Comparison of ENCODE assay signal across 29 mouse cellular contexts in genomic region chr3:122921676-122922527, GRCm38 (mm10). TPM values are rescaled to one million over a fixed set of nuclear protein-coding genes. Genes with fewer than 3 reads are reported as not detected.
DNase-seq lines count a peak whose midpoint lies in the region; ATAC-seq and TF ChIP-seq lines count a peak whose summit lies in the region.
"Had no signal": no experiment of that assay in that cellular context is flagged by ENCODE, and none has a peak within 500 bp of the region (broad histone marks: within the 10 kb centered on the region; RNA-seq: fewer than 3 reads in every experiment).

No protein-coding gene starts in this region.

- H3K9ac ChIP-seq in intestine, postnatal 0 days (ENCODE audit: low read depth, low read length): no peak overlapping the region
- H3K9ac ChIP-seq: embryonic facial prominence, embryonic 12.5 days; forebrain, embryonic 12.5 days; limb, embryonic 13.5 days; liver, embryonic 15.5 days had no signal

- H3K9me3 ChIP-seq in intestine, postnatal 0 days (ENCODE audit: control insufficient read depth): no peaks in the 10 kb centered on the region
- H3K9me3 ChIP-seq: embryonic facial prominence, embryonic 12.5 days; forebrain, embryonic 12.5 days; limb, embryonic 13.5 days; liver, embryonic 15.5 days; midbrain, embryonic 10.5 days had no signal

- in situ Hi-C loops in Patski (cut with MboI; ENCODE audit: low pct_unique_long_range_greater_than_20kb): loop anchor here (25.0 kb wide), 1 partner anchor 610 kb away; no protein-coding TSS in a partner anchor

- ATAC-seq in Patski: peak; percentile 64
- peak; percentile 46 for ATAC-seq in intestine, postnatal 0 days
- no peak for ATAC-seq in CD4-positive, CD25-positive, alpha-beta regulatory T cell, adult 4 months
- ATAC-seq: hindbrain, postnatal 0 days had no signal

- no peak overlapping the region for H3K4me2 ChIP-seq in intestine, postnatal 0 days (replicated peaks; ENCODE audit: low read depth)
- H3K4me2 ChIP-seq: embryonic facial prominence, embryonic 12.5 days; forebrain, embryonic 12.5 days; limb, embryonic 13.5 days had no signal

- DNase-seq in Muller cell, postnatal 12 days (ENCODE audit: inconsistent ontology term): peak; percentile 61
- no peak for DNase-seq in Patski (ENCODE audit: low read depth, low spot score)
- DNase-seq in kidney, postnatal 10 days: peak; percentile 27
- DNase-seq in gastrocnemius, adult 8-10 months (ENCODE audit: low spot score in 2 of 2): no peak
- no peak for DNase-seq in layer of hippocampus, postnatal 10 days (ENCODE audit: low spot score in 2 of 2)
- DNase-seq: cerebellum, adult 9-10 months; gastrocnemius, postnatal 10 days; heart, adult 18-20 months; heart, postnatal 4 days; layer of hippocampus, postnatal 36 days; retina, postnatal 1 day; right cerebral cortex, postnatal 4 days; thymus, postnatal 4 days had no signal

- H3K27me3 ChIP-seq in Patski: no peaks in the 10 kb centered on the region
- no peaks in the 10 kb centered on the region for H3K27me3 ChIP-seq in intestine, postnatal 0 days (replicated peaks; ENCODE audit: control insufficient read depth, insufficient read depth, low read length)
- H3K27me3 ChIP-seq: embryonic facial prominence, embryonic 12.5 days; forebrain, embryonic 12.5 days; limb, embryonic 13.5 days; liver, embryonic 15.5 days had no signal

- H3K4me3 ChIP-seq in intestine, postnatal 0 days (ENCODE audit: low read depth, low read length): no peak overlapping the region
- H3K4me3 ChIP-seq: embryonic facial prominence, embryonic 12.5 days; forebrain, embryonic 12.5 days; limb, embryonic 13.5 days; liver, embryonic 15.5 days; midbrain, embryonic 10.5 days had no signal

- 40% methylated on average over 8 of the region's 8 CpGs for WGBS in intestine, postnatal 0 days

- no peak for TF ChIP-seq CTCF in Patski (IDR thresholded peaks at IDR 0.05)
- TF ChIP-seq CTCF in intestine, postnatal 0 days (IDR thresholded peaks at IDR 0.05; ENCODE audit: low read depth): no peak

- POLR2A ChIA-PET in Patski (lab: Charles Lee): interaction anchor here (1.6 kb wide), 1 partner anchor 63 kb away, joined by 3 read pairs; no protein-coding TSS in a partner anchor

- no peaks in the 10 kb centered on the region; the same call in 1 of the 2 replicates for H3K36me3 ChIP-seq in intestine, postnatal 0 days (ENCODE audit: control insufficient read depth, insufficient read depth)

- CTCF ChIA-PET in Patski (lab: Charles Lee): interaction anchor here (0.8 to 2.7 kb wide), 14 partner anchors 9 to 274 kb away, joined by 3 to 13 read pairs (median 4); no protein-coding TSS in a partner anchor

- peaks cover 3% of the 10 kb centered on the region; the same call in 1 of the 2 replicates for H3K4me1 ChIP-seq in intestine, postnatal 0 days (replicated peaks; ENCODE audit: control insufficient read depth, insufficient read depth, low read length)

- peak overlapping the region; percentile 9; the same call in 1 of the 2 replicates for H3K27ac ChIP-seq in intestine, postnatal 0 days (ENCODE audit: low read depth, low read length)
- H3K27ac ChIP-seq: embryonic facial prominence, embryonic 12.5 days; forebrain, embryonic 12.5 days; hindbrain, postnatal 0 days; limb, embryonic 13.5 days; macrophage; midbrain, embryonic 10.5 days had no signal

RNA-seq across cellular contexts. Expression of gene 1810037I17Rik, which starts 2.1 kb away (rescaled TPM):
- 188 TPM for polyA plus RNA-seq in Patski (2021)
- 222 and 229 TPM in 2 replicates for polyA plus RNA-seq in intestine, postnatal 0 days (2015; fragmentation: Nextera tagmentation; extraction: Ambion mirVana)
- 10 to 100 TPM; 21.3 to 24.1 (median 23.1) TPM for total RNA-seq in gastrocnemius, adult 8-10 months (2022)
- polyA plus RNA-seq in CD4-positive, CD25-positive, alpha-beta regulatory T cell, adult 4 months (2017; shearing (Covaris generic)): 100 to 1,000 TPM in 1 of 2 experiments, 10 to 100 TPM in 1; 84.8 to 103 TPM
- total RNA-seq in layer of hippocampus, postnatal 10 days (2021): 10 to 100 TPM; 46.7 to 55.6 TPM

RNA-seq across cellular contexts. Expression of gene Gm10959, which starts 2.7 kb away (rescaled TPM):
- polyA plus RNA-seq in Patski (2021): not detected
- not detected in 2 replicates for polyA plus RNA-seq in intestine, postnatal 0 days (2015; fragmentation: Nextera tagmentation; extraction: Ambion mirVana)
- not detected for total RNA-seq in gastrocnemius, adult 8-10 months (2022)
- polyA plus RNA-seq in CD4-positive, CD25-positive, alpha-beta regulatory T cell, adult 4 months (2017; shearing (Covaris generic)): not detected
- not detected for total RNA-seq in layer of hippocampus, postnatal 10 days (2021)
- total RNA-seq: adrenal gland, postnatal 4 days; gastrocnemius, postnatal 10 days; heart, adult 18-20 months; heart, postnatal 4 days; hindbrain, postnatal 0 days; layer of hippocampus, adult 18-20 months; layer of hippocampus, postnatal 36 days; left cerebral cortex, postnatal 14 days had no signal
- polyA plus RNA-seq: cortical plate, adult 2 months; embryonic facial prominence, embryonic 12.5 days; forebrain, embryonic 12.5 days; frontal cortex, adult 2 months; heart, embryonic 14.5 days; hindbrain, postnatal 0 days; limb, embryonic 13.5 days; liver, embryonic 15.5 days; lung, embryonic 16.5 days; macrophage; midbrain, embryonic 10.5 days had no signal

RNA-seq across cellular contexts. Expression of gene Fabp2, which starts 27.0 kb away (rescaled TPM):
- not detected for polyA plus RNA-seq in Patski (2021)
- polyA plus RNA-seq in intestine, postnatal 0 days (2015; fragmentation: Nextera tagmentation; extraction: Ambion mirVana): 14,903 and 15,973 TPM in 2 replicates
- not detected for total RNA-seq in gastrocnemius, adult 8-10 months (2022)
- polyA plus RNA-seq in CD4-positive, CD25-positive, alpha-beta regulatory T cell, adult 4 months (2017; shearing (Covaris generic)): not detected
- total RNA-seq in layer of hippocampus, postnatal 10 days (2021): not detected
- total RNA-seq: gastrocnemius, postnatal 10 days; heart, adult 18-20 months; heart, postnatal 4 days; hindbrain, postnatal 0 days; layer of hippocampus, adult 18-20 months; layer of hippocampus, postnatal 36 days; left cerebral cortex, postnatal 14 days had no signal
- polyA plus RNA-seq: cortical plate, adult 2 months; embryonic facial prominence, embryonic 12.5 days; forebrain, embryonic 12.5 days; frontal cortex, adult 2 months; heart, embryonic 14.5 days; hindbrain, postnatal 0 days; macrophage; midbrain, embryonic 10.5 days had no signal

Comparison
In these comparisons a context has a peak if more than half of its experiments do, and no peak if none do; other contexts are left out.
1. DNase-seq: peak in Muller cell, postnatal 12 days (single experiment) and kidney, postnatal 10 days (single experiment); none in Patski (single experiment), gastrocnemius, adult 8-10 months (0 of 2) and layer of hippocampus, postnatal 10 days (0 of 2).
2. RNA of gene Fabp2, which starts 27.0 kb away (polyA plus RNA-seq): 14,903 to 15,973 TPM in intestine, postnatal 0 days; not detected in Patski (single experiment) and not detected in CD4-positive, CD25-positive, alpha-beta regulatory T cell, adult 4 months; every median in the first group is over 1,000 times any median in the second.